Mouse (Mus musculus): ENCODE data around the gene Gm49369.

DNA sequence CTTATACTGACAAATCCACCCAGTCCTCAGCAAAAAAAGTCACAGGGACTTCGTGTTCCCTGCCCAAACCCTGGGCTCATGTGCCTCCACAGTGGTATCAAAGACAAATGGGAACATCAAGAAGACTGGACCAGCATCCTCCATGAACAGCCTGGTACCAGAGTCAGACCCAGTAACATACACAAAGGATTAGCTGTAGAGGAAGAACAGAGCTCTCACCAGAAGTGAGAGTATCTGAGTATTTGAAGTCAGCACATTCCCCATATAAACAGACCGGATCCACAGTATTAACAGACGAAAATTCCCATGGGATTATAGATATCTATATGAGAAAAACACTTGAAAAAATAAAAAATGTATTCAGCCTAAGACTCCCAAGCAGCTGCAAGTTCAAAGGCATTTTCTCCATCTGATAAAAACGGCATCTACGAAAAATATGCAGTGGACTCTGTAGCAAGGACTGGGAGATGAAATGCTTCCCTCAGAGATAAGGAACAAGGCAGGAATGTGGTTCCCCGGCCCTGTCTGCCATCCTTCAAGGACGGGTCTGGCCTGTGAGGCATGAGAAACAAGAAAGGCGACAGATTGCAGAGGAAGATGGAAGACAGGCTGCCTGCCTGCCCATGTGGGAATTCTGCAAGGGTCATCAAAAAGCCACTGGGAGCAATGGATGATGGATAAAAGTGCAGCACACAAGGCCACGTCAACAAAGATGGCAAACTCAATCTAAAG, 55.6 kb downstream of the Gm49369 start:
- TF ChIP-seq CTCF (conservative IDR thresholded peaks at IDR 0.05 in 1 of 2, IDR thresholded peaks at IDR 0.05 in 1 of 2; ENCODE audit: low read depth in 2 of 2, low read length in 2 of 2), result no peak
- no peak for TF ChIP-seq TBP (conservative IDR thresholded peaks at IDR 0.05; ENCODE audit: low read depth, low read length)
- no peak for TF ChIP-seq MAX (IDR thresholded peaks at IDR 0.05; ENCODE audit: low read length)
- no peak for TF ChIP-seq POLR2A (IDR thresholded peaks at IDR 0.05; ENCODE audit: low read depth, low read length)
- no peak for TF ChIP-seq ZNF384 (IDR thresholded peaks at IDR 0.05; ENCODE audit: low read depth, low read length)
- TF ChIP-seq UBTF (IDR thresholded peaks at IDR 0.05; ENCODE audit: low read depth, low read length), result no peak
- no peak for TF ChIP-seq MEF2A (IDR thresholded peaks at IDR 0.05; ENCODE audit: borderline replicate concordance, low read depth, low read length)
- no peak for TF ChIP-seq RCOR1 (conservative IDR thresholded peaks at IDR 0.05; ENCODE audit: low read depth, low read length)
- no peak for TF ChIP-seq EP300 (IDR thresholded peaks at IDR 0.05; ENCODE audit: low read length)
- no peak for TF ChIP-seq JUND (conservative IDR thresholded peaks at IDR 0.05; ENCODE audit: low read depth, low read length)
- TF ChIP-seq SIN3A (IDR thresholded peaks at IDR 0.05; ENCODE audit: low read length), result no peak
- TF ChIP-seq PAX5 (IDR thresholded peaks at IDR 0.05; ENCODE audit: low read length), result no peak

Data from CH12.LX (cell line).